Mouse (Mus musculus): ENCODE results near the gene Obp2a.

DNA sequence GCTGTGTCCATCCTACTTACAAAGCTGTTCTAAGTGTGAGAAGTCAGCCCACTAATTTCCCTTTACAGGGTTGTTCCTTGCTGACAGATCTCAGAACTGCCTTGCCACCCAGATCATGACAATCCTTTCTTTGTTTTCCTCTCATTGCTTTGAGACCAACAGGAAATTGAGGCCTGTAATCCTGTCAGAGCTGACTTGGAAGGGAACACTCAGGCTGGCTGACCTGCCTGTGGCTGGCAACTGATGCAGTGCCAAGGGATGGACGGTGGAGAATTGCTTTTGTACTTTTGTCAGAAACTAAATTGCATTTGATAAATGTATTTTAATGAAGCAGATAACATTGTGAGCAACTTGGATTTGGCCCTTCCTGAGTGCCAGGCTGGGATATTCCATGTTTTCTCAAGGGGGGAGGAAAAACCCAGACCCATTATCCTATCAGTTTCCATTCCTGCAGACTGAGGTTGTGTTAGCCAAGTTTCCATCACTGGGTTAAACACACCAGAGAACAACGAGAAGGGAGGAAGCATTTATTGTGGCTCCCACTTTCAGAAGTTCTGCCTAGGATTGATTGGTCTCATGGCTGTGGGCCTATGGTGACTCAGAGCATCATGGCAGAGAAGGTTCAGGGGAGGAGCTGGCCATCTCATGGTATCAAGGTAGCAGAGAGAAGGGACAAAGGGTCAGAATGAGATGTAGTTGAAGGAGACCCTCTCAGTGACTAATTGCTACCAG lies 33.5 kb downstream of the Obp2a start:
- no peak for TF ChIP-seq HCFC1 (IDR thresholded peaks at IDR 0.05; ENCODE audit: borderline replicate concordance, insufficient read depth, low read length)
- TF ChIP-seq MAFK (IDR thresholded peaks at IDR 0.05; ENCODE audit: insufficient read depth, low read depth, low read length): no peak
- no peak for TF ChIP-seq ZC3H11A (IDR thresholded peaks at IDR 0.05; ENCODE audit: borderline replicate concordance, low read depth, low read length)
- no peak for TF ChIP-seq CHD2 (IDR thresholded peaks at IDR 0.05; ENCODE audit: low read depth, low read length)
- TF ChIP-seq ZNF384 (IDR thresholded peaks at IDR 0.05; ENCODE audit: low read depth, low read length): no peak

All from ES-E14 (cell line).